Mouse (Mus musculus) T-helper 1 cell (primary cell): Measurements from ENCODE around the gene Etfb.

Source experiments
- in situ Hi-C: fragments of 300-600 bp; cut with MboI, MseI; formaldehyde crosslinking; loops from one replicate; pipeline ENCODE4 v1.15.1; 2025; ENCODE audit warnings: high pct_unique_total_duplicates

Gene Etfb

DNA sequence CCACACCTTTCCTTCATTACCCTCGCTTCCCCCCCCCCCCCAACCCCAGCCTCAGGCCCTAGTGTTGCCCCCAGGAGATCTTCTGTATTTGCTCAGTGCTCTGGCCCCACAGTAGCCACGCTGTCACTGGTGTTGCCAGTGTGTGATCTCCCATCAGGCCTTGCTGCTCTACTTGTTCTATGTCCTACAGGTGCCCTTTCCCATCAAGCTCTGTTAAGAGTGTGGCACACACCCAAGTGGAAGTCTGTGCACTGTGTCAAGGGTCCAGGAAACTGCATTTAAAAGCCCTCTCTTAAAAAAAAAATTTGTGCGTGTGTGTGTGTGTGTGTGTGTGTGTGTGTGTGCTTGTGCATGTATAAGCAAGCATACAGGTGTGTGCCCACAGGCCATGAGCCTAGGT lies 4.4 kb downstream of the Etfb start:
- in situ Hi-C loops: no loop called here

DNA sequence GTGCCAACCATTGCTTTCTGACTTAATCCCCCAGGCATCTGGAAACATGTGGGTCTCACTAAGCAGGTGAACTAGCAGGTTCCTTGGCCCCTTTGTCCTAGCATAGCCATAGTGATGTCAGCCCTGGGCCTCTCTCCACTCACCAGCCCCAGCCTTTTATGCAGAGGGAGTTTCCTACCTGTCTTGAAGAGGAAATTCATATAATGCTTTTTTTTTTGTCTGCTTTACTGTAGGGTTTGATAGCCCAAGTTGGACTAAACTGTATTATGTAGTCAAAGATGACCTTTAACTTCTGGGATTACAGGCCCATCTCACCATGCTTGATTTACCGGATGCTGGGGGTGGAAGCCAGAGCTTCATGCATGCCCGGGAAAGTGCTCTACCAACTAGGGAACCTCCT lies 5.9 kb downstream of the Etfb start:
- in situ Hi-C loops: loop anchor here (25.0 kb wide), 1 partner anchor 163 kb away; no protein-coding TSS in a partner anchor

DNA sequence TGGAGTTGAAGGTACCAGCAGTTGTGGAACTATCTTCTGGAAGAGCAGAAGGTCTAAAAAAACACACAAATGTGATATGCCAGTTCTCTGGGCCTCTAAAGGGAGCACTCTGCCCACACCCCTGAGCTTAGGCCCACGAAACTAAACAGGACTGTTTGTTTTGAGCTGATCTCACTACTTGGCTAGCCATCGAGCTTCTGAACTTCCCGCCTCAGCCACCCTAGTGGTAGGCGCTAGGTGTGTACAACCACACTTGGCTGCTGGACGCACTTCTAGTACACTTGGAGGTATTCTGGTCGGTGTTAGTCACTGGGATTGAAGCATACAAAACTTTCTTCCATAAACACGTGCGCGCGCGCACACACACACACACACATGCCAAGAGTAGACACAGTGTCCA lies 7.8 kb downstream of the Etfb start:
- in situ Hi-C loops: loop anchor here (25.0 kb wide), 1 partner anchor 164 kb away; no protein-coding TSS in a partner anchor

DNA sequence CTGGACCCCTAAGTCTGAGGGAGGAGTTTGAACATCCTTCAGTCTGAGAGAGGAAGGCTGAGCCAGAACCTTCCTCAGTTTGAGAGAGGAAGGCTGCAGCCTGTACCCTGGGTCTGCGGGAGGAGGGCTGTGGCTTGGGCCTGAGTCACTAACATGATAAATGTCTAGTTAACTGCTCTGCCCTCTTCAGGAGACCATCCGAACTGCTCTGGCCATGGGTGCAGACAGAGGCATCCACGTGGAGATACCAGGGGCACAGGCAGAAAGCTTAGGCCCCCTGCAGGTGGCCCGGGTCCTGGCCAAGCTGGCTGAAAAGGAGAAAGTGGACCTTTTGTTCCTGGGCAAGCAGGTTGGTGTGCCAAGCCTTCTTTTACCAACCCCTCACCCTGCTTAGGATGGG lies 8.7 kb downstream of the Etfb start:
- in situ Hi-C loops: loop anchor here (25.0 kb wide), 1 partner anchor 165 kb away; no protein-coding TSS in a partner anchor

DNA sequence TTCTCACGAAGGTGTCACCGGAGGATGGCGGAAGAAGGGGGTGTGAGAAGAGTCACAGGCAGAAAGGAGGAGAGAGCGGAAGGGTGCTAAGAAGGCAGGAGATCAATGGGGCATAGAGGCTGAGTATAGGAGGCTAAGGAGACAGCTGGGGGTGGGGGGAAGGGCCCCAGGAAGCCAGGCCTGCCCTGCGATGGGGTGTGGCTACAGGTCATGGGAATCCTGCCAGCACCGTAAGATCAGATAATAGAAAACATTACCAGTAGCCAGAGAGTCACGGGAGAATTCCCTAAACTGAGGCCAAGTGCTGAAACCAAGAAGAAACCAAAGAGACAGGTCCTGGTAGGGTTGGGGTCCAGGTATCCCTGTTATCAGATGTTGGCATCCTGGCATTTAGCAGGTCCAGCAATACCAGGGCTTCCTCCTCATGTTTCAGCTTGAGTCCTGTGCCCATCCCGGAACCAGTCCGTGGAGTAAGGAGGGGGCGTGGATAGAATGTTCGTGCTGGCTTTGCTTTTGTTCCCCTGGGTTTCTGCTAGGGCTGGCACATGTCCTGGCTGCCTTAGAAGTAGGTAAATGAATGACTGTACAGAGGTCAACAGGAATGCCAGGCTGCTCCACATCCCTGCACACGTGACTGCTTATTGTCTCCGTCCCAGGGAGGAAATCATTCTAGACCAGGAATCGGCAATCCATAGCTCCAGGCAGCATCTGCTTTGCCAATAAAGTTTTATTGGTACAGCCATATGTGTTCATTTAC lies 9.9 kb downstream of the Etfb start:
- in situ Hi-C loops: loop anchor here (25.0 kb wide), 1 partner anchor 166 kb away; no protein-coding TSS in a partner anchor

DNA sequence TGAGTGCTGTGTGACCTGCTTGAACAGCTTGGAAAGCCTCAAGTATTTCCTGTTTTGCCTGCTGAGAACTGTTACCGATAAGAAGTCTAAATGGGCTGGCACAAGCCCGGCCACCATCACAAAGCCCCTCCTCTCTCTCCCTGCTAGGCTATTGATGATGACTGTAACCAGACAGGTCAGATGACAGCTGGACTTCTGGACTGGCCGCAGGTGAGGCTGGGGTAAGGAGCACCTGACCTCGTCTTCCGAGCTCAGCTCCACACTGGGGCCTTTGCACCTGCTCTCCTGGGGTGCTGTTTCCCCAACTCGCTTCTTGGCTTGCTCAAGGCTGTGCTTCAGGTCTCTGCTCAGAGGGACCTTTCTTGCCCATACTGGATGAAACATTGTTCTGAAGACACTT lies 10.5 kb downstream of the Etfb start:
- in situ Hi-C loops: loop anchor here (25.0 kb wide), 1 partner anchor 167 kb away; no protein-coding TSS in a partner anchor

DNA sequence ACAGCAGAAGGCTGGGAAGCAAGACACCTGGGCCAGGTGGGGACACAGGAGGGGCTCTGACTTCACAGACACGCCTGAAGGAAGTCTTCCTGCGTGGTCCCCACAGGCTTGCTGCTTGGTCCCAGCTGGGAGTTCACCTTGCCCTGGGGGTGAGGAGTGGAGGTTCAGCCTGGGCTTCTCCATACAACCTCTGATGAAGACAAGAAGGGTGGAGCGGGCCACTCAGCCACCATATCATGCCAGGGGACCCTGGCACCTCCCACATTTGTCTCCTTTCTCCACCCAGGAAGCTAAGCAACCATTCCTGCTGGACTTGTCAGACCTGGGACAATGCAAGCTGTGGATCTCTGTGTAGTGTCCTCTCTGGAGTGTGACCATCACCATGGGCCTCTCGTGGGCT lies 19.0 kb downstream of the Etfb start, which contains the start of gene Vsig10l:
TSS of gene Vsig10l (plus strand) at position 301 of the 400 bp plus-strand sequence.
- in situ Hi-C loops: loop anchor here (25.0 kb wide), 1 partner anchor 176 kb away; no protein-coding TSS in a partner anchor

DNA sequence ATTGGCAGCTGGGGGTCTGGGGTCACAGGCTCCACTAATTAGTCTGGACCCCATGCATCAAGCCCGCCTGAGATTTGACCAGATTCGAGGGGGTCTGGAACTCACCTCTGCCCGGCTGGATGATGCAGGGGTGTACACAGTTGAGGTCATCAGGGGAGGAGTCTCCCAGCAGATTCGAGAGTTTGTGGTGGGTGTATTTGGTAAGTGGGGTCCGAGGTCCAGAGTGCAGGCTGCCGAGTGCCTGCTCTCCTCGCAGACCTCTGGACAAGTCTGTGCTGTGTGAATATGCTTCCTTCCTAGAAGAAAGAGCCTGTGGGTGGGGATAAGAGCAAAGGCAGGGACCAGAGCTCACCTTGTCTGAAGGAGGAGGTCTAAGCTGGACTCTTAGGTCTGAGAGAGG lies 20.1 kb downstream of the Etfb start:
- in situ Hi-C loops: loop anchor here (25.0 kb wide), 1 partner anchor 177 kb away; no protein-coding TSS in a partner anchor

DNA sequence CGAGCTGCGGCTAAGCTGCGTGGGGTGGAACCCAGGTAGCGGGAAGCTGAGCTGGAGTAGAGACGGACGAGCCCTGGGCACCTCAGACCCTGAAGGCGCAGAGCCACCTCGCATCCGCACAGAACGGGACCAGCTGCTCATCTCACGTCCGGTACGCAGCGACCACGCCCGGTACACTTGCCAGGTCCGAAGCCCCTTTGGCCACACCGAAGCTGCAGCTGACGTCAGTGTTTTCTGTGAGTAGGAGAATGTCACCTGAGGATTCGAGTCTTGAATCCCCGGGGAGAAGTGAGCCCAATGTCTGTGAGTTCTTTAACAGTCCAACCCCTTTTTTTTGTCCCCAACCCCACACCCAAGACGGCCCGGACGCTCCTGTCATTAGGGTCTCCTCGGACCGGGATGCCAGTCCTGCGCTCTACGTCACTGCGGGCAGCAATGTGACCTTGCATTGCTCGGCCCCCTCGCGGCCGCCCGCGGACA lies 21.0 kb downstream of the Etfb start:
- in situ Hi-C loops: loop anchor here (25.0 kb wide), 1 partner anchor 178 kb away; no protein-coding TSS in a partner anchor

DNA sequence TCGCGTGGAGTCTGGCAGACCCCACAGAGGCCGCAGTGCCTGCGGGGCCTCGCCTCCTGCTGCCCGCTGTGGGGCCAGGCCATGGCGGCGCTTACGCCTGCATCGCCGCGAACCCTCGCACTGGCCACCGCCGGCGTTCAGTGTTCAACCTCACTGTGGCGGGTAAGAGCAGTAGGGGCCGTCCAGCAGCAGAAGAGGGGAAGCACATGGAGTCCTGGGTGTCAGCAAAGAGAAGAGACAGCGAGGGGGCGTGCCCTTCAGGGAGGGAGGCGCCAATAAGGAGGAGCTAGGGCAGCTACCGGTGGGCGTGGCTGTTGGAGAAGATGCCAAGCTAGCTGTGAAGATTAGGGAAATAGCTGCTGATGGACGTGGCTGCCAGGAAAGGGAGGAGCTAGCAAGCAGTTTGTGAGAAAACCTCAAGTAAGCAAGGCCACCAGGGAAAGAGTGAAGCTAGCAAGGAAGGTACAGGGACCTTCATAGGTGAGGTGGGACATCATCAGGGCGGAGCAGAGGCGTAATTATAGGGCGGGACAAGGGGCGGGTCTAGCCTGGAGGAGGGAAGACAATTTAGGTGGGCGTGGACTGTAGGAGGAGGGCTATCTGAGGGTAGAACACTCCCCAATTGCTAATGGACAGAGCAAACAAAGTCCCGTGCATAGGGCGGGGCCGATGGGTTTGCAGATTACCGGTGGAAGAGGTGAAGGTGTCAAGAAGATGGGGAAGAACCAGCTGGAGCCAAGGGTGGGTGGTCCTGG lies 21.6 kb downstream of the Etfb start:
- in situ Hi-C loops: loop anchor here (25.0 kb wide), 1 partner anchor 178 kb away; no protein-coding TSS in a partner anchor

DNA sequence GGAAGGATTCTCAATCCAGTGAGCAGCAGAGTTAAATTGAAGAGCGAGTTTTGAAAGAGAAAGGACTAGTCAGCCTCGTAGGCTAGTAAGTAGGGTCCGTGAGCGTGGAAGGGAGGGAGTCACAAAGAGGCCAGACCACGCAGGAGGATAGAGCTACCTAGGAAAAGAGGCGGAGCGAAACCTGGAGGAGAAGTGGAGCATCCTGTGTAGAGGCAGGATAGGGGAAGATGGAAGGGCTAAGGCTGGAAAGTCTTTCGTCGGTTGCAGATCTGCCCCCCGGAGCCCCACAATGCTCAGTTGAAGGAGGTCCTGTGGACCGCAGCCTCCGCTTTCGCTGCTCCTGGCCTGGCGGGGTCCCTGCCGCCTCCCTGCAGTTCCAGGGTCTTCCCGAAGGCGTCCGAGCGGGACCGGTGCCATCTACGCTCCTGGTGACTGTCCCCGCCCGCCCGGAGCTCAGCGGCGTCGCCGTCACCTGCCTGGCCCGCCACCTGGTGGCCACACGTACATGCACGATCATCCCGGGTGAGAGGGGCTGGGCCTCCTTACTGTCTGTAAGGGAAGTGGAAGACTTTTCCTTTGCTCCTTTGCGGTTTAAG lies 22.3 kb downstream of the Etfb start:
- in situ Hi-C loops: loop anchor here (25.0 kb wide), 1 partner anchor 179 kb away; no protein-coding TSS in a partner anchor

DNA sequence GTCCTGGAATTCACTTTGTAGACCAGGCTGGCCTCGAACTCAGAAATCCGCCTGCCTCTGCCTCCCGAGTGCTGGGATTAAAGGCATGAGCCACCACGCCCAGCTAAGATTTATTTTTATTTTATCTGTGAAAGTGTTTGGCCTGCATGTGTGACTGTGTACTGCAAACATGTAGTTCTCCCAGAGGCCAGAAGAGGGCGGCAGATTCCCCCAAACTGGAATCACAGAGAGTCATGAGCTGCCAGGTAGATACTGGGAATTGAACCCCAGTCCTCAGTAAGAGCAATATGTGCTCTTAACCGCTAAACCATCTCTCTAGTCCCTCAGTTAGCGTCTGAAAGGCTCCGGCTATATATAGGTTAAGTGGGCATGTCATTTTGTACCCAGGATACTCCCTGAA lies 26.5 kb downstream of the Etfb start:
- in situ Hi-C loops: loop anchor here (5.0 to 25.0 kb wide), 2 partner anchors 92 to 183 kb away; partner anchors contain the start of gene Zfp658

DNA sequence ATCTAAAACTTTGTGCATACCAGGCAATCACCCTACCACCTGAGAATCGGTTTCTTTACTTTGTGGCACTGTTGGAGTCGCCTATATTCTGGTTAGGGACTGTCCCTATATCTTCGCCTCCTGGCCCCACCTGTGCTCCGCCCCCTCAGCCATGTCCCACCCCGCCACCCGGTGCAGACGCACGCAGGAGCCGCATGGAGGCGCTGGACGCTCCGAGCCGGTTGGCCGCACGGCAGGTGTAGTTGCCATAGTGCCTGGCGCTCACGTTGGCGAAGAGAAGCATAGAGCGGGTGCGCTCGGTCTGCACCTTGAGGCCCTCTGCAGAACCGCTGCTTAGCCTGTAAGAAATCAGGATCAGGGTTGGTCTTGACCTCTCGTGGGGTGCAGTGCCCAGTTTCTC lies 31.8 kb downstream of the Etfb start:
- in situ Hi-C loops: no loop called here

DNA sequence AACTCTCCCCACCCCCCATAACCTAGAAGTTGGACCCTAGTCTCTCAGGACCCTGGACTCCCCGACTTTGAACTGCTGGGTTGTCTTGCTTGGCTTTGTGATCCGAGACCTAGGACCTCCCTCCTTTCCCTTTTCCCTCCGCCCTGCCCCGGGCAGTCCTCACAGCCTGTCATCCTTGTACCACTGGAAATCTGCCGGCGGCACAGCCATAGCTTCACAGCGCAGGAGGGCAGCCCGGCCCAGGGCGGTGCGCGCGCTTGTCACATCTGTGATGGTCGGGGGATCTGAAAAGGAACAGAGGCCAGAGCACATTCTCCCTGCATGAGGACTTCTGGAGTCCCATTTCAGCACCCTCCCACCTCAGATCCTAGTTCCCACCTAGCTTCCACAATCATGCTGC lies 32.5 kb downstream of the Etfb start:
- in situ Hi-C loops: no loop called here

DNA sequence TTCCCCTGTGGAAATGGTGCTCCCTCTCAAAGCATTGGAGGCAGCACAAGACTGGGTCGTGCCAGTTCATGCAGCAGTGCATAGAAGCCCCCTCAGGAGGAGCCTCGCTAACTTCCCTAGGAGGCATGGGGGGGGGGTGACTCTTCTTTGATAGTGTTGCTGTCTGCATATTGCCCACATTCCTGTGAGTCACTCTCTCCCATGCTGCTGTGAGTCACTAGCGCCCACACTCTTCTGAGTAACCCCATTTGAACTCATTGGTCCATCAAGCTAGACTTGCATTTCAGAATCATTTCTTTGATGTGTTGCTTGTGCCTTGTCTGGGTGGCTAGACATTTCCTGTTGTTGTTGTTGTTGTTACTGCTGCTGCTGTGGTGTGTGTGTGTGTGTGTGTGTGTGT lies 37.3 kb downstream of the Etfb start:
- in situ Hi-C loops: no loop called here

DNA sequence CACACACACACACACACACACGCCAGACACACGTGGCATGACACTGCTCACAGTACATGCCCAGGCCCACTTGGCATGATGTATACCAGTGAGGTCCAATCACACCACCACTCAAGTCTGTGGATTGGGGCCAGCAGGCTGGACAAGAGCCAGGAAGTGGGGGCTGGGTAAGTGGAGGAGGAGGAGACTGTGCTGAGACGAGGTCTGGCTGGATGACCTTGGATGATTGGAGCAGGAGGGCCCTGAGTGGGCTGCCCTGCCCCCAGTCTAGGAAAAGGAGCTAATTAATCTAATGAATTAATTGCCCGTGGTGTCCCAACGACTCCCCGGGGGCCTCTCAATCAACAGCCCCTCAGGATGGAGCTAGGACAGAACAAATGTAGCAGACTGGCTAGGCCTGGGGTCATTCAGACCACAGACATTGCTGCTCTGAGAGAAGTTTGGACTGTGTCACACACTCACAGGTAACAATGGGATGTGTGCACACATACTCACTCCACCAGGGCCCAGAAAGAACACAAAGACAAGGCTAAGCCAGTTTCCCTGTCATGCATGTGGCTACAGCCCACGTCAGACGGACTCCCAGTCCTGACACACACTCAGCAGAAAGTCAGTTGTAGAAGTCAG lies 38.3 kb downstream of the Etfb start:
- in situ Hi-C loops: no loop called here

DNA sequence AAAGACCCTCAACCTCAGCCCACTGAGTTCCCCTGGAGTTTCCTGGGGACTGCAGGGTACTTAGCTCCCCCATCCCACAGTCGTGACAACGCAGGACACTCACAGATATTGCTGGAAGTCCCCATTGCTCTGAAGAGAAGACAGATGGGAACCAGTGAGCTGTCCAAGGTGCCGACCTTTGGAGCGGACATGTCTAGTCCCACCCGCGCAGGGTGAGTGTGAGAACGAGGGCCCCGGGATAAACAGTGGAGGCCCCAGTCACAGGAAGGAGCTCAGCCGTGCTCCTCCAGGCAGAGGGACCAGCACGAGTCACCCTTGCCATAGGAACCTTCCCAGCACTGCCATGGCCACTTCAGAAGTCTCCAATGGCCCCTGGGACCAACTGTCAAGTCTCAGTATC lies 39.4 kb downstream of the Etfb start:
- in situ Hi-C loops: no loop called here

DNA sequence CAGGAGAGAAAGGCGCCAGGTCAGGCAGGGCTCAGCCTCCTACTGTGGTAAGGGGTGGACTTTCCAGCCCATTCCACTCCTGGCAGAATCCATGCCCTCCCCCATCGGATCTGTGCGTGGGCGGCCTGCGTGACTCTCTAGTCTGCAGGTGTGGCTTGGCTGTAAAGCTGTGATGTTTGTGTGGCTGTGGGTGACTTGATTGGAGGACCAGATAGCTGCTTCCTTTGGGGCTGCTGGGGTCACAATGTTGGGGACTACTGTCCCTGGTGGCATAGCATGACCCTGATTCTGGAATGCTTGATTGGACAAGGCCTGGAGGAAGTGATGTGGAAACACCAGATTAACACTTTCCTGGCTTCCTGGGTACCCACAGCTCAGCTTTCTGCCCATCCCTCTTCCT lies 44.8 kb downstream of the Etfb start:
- in situ Hi-C loops: no loop called here

DNA sequence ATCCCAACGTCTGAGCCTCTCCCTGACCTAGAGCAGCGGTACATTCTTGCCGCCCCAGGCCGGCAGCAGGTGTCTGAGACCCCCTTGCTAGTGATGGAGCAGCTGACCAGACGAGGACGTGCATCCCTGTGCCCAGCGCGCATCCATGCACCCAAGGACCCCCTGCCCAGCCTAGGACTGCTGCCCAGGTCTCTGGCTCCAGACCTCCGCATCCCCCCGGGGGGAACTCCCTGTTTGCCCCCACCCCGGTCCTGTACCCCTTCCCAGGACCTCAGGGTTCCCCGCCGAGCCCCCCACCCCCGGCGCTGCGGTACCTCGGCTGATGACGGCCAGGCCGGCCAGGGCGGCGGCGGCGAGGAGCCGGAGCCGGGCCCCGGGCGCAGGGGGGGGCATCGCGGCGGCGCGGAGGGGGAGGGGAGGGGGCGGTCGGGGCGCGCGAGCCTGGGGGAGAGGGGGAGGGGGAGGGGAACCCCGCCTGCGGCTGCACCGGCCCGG lies 45.8 kb downstream of the Etfb start, which contains the start of gene Iglon5:
TSS of gene Iglon5 (minus strand) at position 445 of the 495 bp plus-strand sequence.
- in situ Hi-C loops: no loop called here

DNA sequence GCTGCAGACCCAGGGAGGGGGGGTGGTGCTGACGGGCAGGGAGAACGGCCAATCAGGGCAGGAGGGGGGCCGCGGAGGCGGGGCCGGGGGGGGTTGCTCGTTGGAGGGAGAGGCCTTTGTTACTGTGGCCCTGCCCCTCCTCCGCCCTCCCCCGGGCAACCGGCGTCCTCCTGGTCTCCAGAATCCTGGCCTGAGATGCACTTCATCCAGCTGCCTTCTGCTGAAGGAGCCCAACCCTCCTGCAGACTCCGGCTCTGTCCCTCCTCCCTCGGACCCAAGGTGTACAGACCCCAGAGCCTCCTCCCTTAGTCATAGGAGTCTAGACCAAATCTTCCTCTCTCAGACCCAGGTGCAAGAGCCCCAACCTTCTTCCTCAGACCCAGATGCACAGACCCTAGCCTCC lies 46.3 kb downstream of the Etfb start:
- in situ Hi-C loops: no loop called here

DNA sequence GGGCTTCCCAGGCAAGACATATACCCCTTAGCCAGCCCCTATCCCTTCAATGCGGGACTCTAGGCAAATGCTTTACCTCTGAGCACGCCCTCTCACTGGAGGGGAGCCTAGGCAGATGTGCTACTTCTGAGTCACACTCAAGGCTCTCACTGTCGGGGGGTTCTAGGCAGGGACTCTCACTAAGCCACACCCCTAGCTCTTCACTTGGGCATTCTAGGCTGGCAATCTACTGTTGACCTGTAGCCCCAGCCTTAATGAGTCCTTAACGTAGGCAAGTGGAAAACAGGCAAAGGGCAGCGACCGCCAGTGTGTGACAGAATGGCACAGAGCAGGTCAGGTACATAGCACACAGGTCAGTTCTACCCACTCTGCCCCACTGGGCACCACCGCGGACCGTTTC lies 47.0 kb downstream of the Etfb start:
- in situ Hi-C loops: no loop called here
